Mouse (Mus musculus) midbrain, embryonic 14.5 days (tissue): ENCODE results near the gene Ndufa3. TPM values are rescaled to one million over a fixed set of nuclear protein-coding genes. Genes with fewer than 3 reads are reported as not detected.
A peak's percentile ranks its signal among the peaks of the same experiment; 100 is the strongest.

Experiments
- ATAC-seq: fragments of 200-750 bp; cut with Nextera tagmentation; 2 replicates; pipeline ENCODE4 v1.8.0; 2017; ENCODE audit warnings: moderate number of reproducible peaks, moderate library complexity; ENCODE audit not compliant: low FRiP score, low TSS enrichment
- DNase-seq: peaks from one replicate; pipeline ENCODE4 v3.0.0-alpha.2; 2015
- H3K27ac ChIP-seq: fragments of 300-500 bp; sonication (generic); replicated peaks from 2 replicates; pipeline ENCODE4 v1.5.1; 2014; ENCODE audit warnings: mild to moderate bottlenecking, low read depth, low read length, moderate library complexity
- H3K27me3 ChIP-seq: fragments of 300-500 bp; sonication (generic); 2 replicates; pipeline ENCODE4 v1.6.1; 2014; ENCODE audit warnings: low read length, control low read depth, mixed read lengths; ENCODE audit not compliant: control insufficient read depth, insufficient read depth
- H3K36me3 ChIP-seq: fragments of 300-500 bp; sonication (generic); 2 replicates; pipeline ENCODE4 v1.6.1; 2014; ENCODE audit warnings: low read length, control low read depth; ENCODE audit not compliant: control insufficient read depth, insufficient read depth
- H3K4me1 ChIP-seq: fragments of 300-500 bp; sonication (generic); 2 replicates; pipeline ENCODE4 v1.6.1; 2014; ENCODE audit warnings: mild to moderate bottlenecking, antibody characterized with exemption, low read length, control low read depth; ENCODE audit not compliant: control insufficient read depth, insufficient read depth
- H3K4me2 ChIP-seq: fragments of 300-500 bp; sonication (generic); 2 replicates; pipeline ENCODE4 v1.6.1; 2014; ENCODE audit warnings: mild to moderate bottlenecking, low read length, moderate library complexity
- H3K4me3 ChIP-seq: fragments of 300-500 bp; sonication (generic); replicated peaks from 2 replicates; pipeline ENCODE4 v1.5.1; 2014; ENCODE audit warnings: low read depth, low read length
- H3K9ac ChIP-seq: fragments of 300-500 bp; sonication (generic); replicated peaks from 2 replicates; pipeline ENCODE4 v1.6.1; 2014; ENCODE audit warnings: mild to moderate bottlenecking, low read length, moderate library complexity
- H3K9me3 ChIP-seq: fragments of 300-500 bp; sonication (generic); 2 replicates; pipeline ENCODE4 v1.6.1; 2016; ENCODE audit warnings: low read length, control low read depth, mixed read lengths; ENCODE audit not compliant: control insufficient read depth
- WGBS: fragments of 180-500 bp; shearing (Covaris S2); extraction: QIAGEN DNeasy Blood & Tissue Kit; methylation state at CpG from one replicate; pipeline ENCODE4 v1.1.7; 2014; 5-methylcytosine and 5-hydroxymethylcytosine counted together
- polyA plus RNA-seq: library from polyadenylated mRNA; unstranded; fragments of >200 nt; fragmentation: Nextera tagmentation; extraction: Ambion mirVana; gene quantifications from 2 replicates; pipeline ENCODE4 v1.2.1, GENCODE M21; 2014

The Ndufa3 gene
- polyA plus RNA-seq, 1 experiment from 2014 or later: 432 TPM

- H3K9me3 ChIP-seq: no peaks in the 10 kb centered on the region
- H3K4me1 ChIP-seq: peaks cover 21% of the 10 kb centered on the region
- ATAC-seq (peak; percentile 98), DNase-seq (peak; percentile 99)
- H3K4me3 ChIP-seq: peak within 1 kb of the TSS; percentile 90
- H3K27ac ChIP-seq: peak within 1 kb of the TSS; percentile 96
- WGBS: under 1% methylated on average over 57 of the region's 58 CpGs
- peaks cover 18% of the 10 kb centered on the region for H3K36me3 ChIP-seq
- H3K4me2 ChIP-seq: peak within 1 kb of the TSS; percentile 81
- no peaks in the 10 kb centered on the region for H3K27me3 ChIP-seq
- H3K9ac ChIP-seq: peak within 1 kb of the TSS; percentile 94
These were observed 27.7 kb downstream of the Ndufa3 start, which contains the start of gene Cnot3 for GRCm38 (mm10) chr7:3644672-3645487. Gene Cnot3, plus strand, starts transcription at chr7:3645268.

- 1% methylated on average over 53 of the region's 58 CpGs for WGBS
- no peaks in the 10 kb centered on the region for H3K27me3 ChIP-seq
- peak overlapping the region; percentile 96 for H3K27ac ChIP-seq
- DNase-seq: no peak
- H3K4me2 ChIP-seq: peak overlapping the region; percentile 81
- ATAC-seq: no peak
- H3K4me1 ChIP-seq: peaks cover 21% of the 10 kb centered on the region
- H3K4me3 ChIP-seq: peak overlapping the region; percentile 90
- peaks cover 17% of the 10 kb centered on the region for H3K36me3 ChIP-seq
- peak overlapping the region; percentile 94 for H3K9ac ChIP-seq
- H3K9me3 ChIP-seq: no peaks in the 10 kb centered on the region
These were observed 28.4 kb downstream of the Ndufa3 start for GRCm38 (mm10) chr7:3645488-3646025.

GRCm38 (mm10) chr7:3646188-3646587 lies 29.0 kb downstream of the Ndufa3 start:
- Histone ChIP-seq H3K4me3 (peak overlapping the region; percentile 90), H3K9me3 (no peaks in the 10 kb centered on the region), H3K36me3 (peaks cover 17% of the 10 kb centered on the region), H3K4me2 (peak overlapping the region; percentile 81), H3K4me1 (peaks cover 21% of the 10 kb centered on the region), H3K9ac (peak overlapping the region; percentile 94), H3K27ac (peak overlapping the region; percentile 96; the same call in 1 of the 2 replicates), H3K27me3 (no peaks in the 10 kb centered on the region)
- DNase-seq (no peak), ATAC-seq (no peak)
- WGBS: 27% methylated on average over 9 of the region's 9 CpGs

GRCm38 (mm10) chr7:3646641-3647040 lies 29.5 kb downstream of the Ndufa3 start:
- H3K4me3 ChIP-seq: peak overlapping the region; percentile 90
- H3K9ac ChIP-seq: peak overlapping the region; percentile 94
- peaks cover 21% of the 10 kb centered on the region for H3K4me1 ChIP-seq
- H3K27me3 ChIP-seq: no peaks in the 10 kb centered on the region
- 73% methylated on average over 4 of the region's 4 CpGs for WGBS
- peak overlapping the region; percentile 81 for H3K4me2 ChIP-seq
- ATAC-seq (no peak), DNase-seq (no peak)
- no peak overlapping the region for H3K27ac ChIP-seq
- H3K36me3 ChIP-seq: peaks cover 21% of the 10 kb centered on the region
- no peaks in the 10 kb centered on the region for H3K9me3 ChIP-seq

GRCm38 (mm10) chr7:3656966-3657365 lies 39.8 kb downstream of the Ndufa3 start:
- no peak overlapping the region for H3K4me3 ChIP-seq
- no peak overlapping the region for H3K9ac ChIP-seq
- H3K9me3 ChIP-seq: no peaks in the 10 kb centered on the region
- whole genome bisulfite sequencing: 88% methylated on average over 4 of the region's 4 CpGs
- H3K27ac ChIP-seq: no peak overlapping the region
- peaks cover 97% of the 10 kb centered on the region for H3K36me3 ChIP-seq
- no peak overlapping the region for H3K4me2 ChIP-seq
- DNase-seq (no peak), ATAC-seq (no peak)
- no peaks in the 10 kb centered on the region for H3K27me3 ChIP-seq
- no peaks in the 10 kb centered on the region for H3K4me1 ChIP-seq

GRCm38 (mm10) chr7:3658578-3658977 lies 41.4 kb downstream of the Ndufa3 start:
- Histone ChIP-seq H3K4me3 (no peak overlapping the region), H3K9ac (no peak overlapping the region), H3K27ac (no peak overlapping the region), H3K4me2 (no peak overlapping the region), H3K9me3 (no peaks in the 10 kb centered on the region), H3K36me3 (peaks cover 96% of the 10 kb centered on the region), H3K27me3 (no peaks in the 10 kb centered on the region), H3K4me1 (no peaks in the 10 kb centered on the region)
- ATAC-seq (no peak), DNase-seq (no peak)
- WGBS: 96% methylated on average over 14 of the region's 14 CpGs

GRCm38 (mm10) chr7:3664524-3665214 lies 47.5 kb downstream of the Ndufa3 start:
- no peak for DNase-seq
- H3K9ac ChIP-seq: peak overlapping the region; percentile 51
- H3K4me3 ChIP-seq: peak overlapping the region; percentile 52
- H3K36me3 ChIP-seq: peaks cover 35% of the 10 kb centered on the region
- 28% methylated on average over 15 of the region's 15 CpGs for WGBS
- H3K27ac ChIP-seq: peak overlapping the region; percentile 69
- H3K4me2 ChIP-seq: peak overlapping the region; percentile 76
- H3K9me3 ChIP-seq: no peaks in the 10 kb centered on the region
- ATAC-seq: peak; percentile 16; the same call in 1 of the 2 replicates
- H3K4me1 ChIP-seq: peaks cover 7% of the 10 kb centered on the region; the same call in 1 of the 2 replicates
- no peaks in the 10 kb centered on the region for H3K27me3 ChIP-seq

- no peaks in the 10 kb centered on the region for H3K27me3 ChIP-seq
- H3K9me3 ChIP-seq: no peaks in the 10 kb centered on the region
- H3K36me3 ChIP-seq: peaks cover 27% of the 10 kb centered on the region
- 4% methylated on average over 45 of the region's 45 CpGs for WGBS
- H3K4me2 ChIP-seq: peak within 1 kb of the TSS; percentile 76
- peak within 1 kb of the TSS; percentile 69 for H3K27ac ChIP-seq
- DNase-seq (peak; percentile 97), ATAC-seq (peak; percentile 99)
- peak within 1 kb of the TSS; percentile 52 for H3K4me3 ChIP-seq
- peaks cover 7% of the 10 kb centered on the region; the same call in 1 of the 2 replicates for H3K4me1 ChIP-seq
- peak within 1 kb of the TSS; percentile 51 for H3K9ac ChIP-seq
These were observed 48.3 kb downstream of the Ndufa3 start, which contains the start of gene Leng1 for GRCm38 (mm10) chr7:3665215-3666114. Gene Leng1, minus strand, starts transcription at chr7:3665840.
